Mouse (Mus musculus): ENCODE data around the gene Gm49321.

- TF ChIP-seq POLR2A (IDR thresholded peaks at IDR 0.05; ENCODE audit: extremely low read depth, insufficient read depth, low read length) = no peak
- no peak for TF ChIP-seq CTCF (IDR thresholded peaks at IDR 0.05; ENCODE audit: low read depth, low read length)
Measured at GRCm38 (mm10) chr12:73997297-73998127, 60.1 kb downstream of the Gm49321 start, which contains the start of gene Syt16.
